In the genomic region with DNA sequence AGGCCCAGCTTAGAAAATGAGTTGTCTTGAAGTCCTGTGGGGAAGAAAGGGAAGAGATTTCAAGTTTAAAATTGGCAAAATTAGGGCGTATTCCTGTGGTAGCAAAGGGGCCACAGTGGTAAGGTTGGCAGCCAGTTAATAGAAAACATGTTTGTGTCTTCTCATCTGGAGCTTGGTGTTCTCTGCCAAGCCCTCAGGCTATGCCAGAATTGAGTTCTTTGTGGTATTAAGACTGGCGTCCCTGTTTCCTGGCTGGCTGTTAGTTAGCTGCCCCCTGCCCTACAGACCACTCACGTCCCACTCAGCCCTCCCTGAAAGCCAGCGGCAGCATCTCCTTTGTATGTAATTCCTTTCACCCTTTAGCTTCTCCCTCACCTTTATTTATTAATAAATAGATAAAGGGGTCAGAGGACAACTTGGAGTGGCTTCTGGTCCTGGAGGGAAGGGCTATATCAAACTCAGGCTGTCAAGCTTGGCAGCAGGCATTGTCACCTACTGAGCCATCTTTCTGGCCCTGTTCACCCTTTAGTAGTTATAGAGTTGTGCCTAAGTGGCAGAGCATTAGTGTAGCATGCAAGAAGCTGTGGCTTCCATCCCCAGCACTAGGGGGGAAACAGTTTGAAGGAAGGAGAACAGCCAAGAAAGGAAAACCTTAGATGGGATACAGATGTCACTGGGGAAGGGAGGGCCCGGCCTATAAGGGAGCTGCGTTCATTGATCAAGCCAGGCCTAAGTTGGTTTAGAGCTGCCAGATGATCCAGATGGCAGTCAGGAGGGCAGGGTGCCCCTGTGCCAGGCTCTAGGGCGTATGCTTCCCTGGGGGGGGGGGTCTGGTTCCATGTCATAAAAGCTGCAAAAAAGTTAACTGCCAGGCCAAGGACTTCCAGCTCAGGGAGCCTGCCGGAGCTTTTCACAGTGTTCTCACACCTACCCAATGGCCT, we compare ENCODE assay signal across 13 mouse cellular contexts. TPM values are rescaled to one million over a fixed set of nuclear protein-coding genes. Genes with fewer than 3 reads are reported as not detected.
DNase-seq lines count a peak whose midpoint lies in the region; ATAC-seq lines count a peak whose summit lies in the region.
"Had no signal": no experiment of that assay in that cellular context is flagged by ENCODE, and none has a peak within 500 bp of the region (broad histone marks: within the 10 kb centered on the region; RNA-seq: fewer than 3 reads in every experiment).

No protein-coding gene starts in this region.

- H3K27me3 ChIP-seq in hindbrain, embryonic 14.5 days (ENCODE audit: control insufficient read depth, insufficient read depth, low read length): no peaks in the 10 kb centered on the region
- H3K27me3 ChIP-seq in hindbrain, embryonic 11.5 days (ENCODE audit: control insufficient read depth, insufficient read depth, low read length): no peaks in the 10 kb centered on the region
- H3K27me3 ChIP-seq in forebrain, embryonic 15.5 days: no peaks in the 10 kb centered on the region
- H3K27me3 ChIP-seq: lung, embryonic 15.5 days; Patski had no signal

- H3K4me2 ChIP-seq in hindbrain, embryonic 14.5 days (replicated peaks): no peak overlapping the region
- H3K4me2 ChIP-seq in hindbrain, embryonic 11.5 days (replicated peaks; ENCODE audit: low read depth, low read length): no peak overlapping the region
- no peak overlapping the region for H3K4me2 ChIP-seq in forebrain, embryonic 15.5 days (replicated peaks)
- H3K4me2 ChIP-seq: lung, embryonic 15.5 days had no signal

- 64% methylated on average over 8 of the region's 8 CpGs for WGBS in hindbrain, embryonic 14.5 days
- 85% methylated on average over 8 of the region's 8 CpGs for WGBS in hindbrain, embryonic 11.5 days
- 44% methylated on average over 8 of the region's 8 CpGs for WGBS in forebrain, embryonic 15.5 days

- 0 out of 2 replicates have a peak, but pooled peaks cover 10% of the 10 kb centered on the region for H3K4me1 ChIP-seq in hindbrain, embryonic 14.5 days (replicated peaks; ENCODE audit: control insufficient read depth, insufficient read depth, low read length)
- no peaks in the 10 kb centered on the region for H3K4me1 ChIP-seq in hindbrain, embryonic 11.5 days (replicated peaks; ENCODE audit: control insufficient read depth, insufficient read depth, low read length)
- peaks cover 34% of the 10 kb centered on the region for H3K4me1 ChIP-seq in forebrain, embryonic 15.5 days

- no peak for ATAC-seq in hindbrain, embryonic 14.5 days (ENCODE audit: low FRiP score)
- ATAC-seq in hindbrain, embryonic 11.5 days (ENCODE audit: low FRiP score): no peak
- peak; percentile 72; the same call in 1 of the 2 replicates for ATAC-seq in forebrain, embryonic 15.5 days (replicated peaks)
- ATAC-seq: Patski had no signal

- H3K9ac ChIP-seq in hindbrain, embryonic 14.5 days: no peak overlapping the region
- no peak overlapping the region for H3K9ac ChIP-seq in hindbrain, embryonic 11.5 days (ENCODE audit: low read depth, low read length)
- no peak overlapping the region for H3K9ac ChIP-seq in forebrain, embryonic 15.5 days (replicated peaks)
- H3K9ac ChIP-seq: lung, embryonic 15.5 days had no signal

- H3K27ac ChIP-seq in hindbrain, embryonic 14.5 days: peak overlapping the region; percentile 71
- H3K27ac ChIP-seq in hindbrain, embryonic 11.5 days (ENCODE audit: low read depth, low read length): no peak overlapping the region
- peak overlapping the region; percentile 79 for H3K27ac ChIP-seq in forebrain, embryonic 15.5 days (replicated peaks)
- H3K27ac ChIP-seq: kidney, postnatal 0 days; lung, embryonic 15.5 days had no signal

- H3K36me3 ChIP-seq in hindbrain, embryonic 14.5 days (replicated peaks; ENCODE audit: control insufficient read depth, insufficient read depth): peaks cover 25% of the 10 kb centered on the region
- no peaks in the 10 kb centered on the region for H3K36me3 ChIP-seq in hindbrain, embryonic 11.5 days (ENCODE audit: control insufficient read depth, insufficient read depth, low read length)
- H3K36me3 ChIP-seq in forebrain, embryonic 15.5 days: peaks cover 8% of the 10 kb centered on the region; the same call in 1 of the 2 replicates

- H3K4me3 ChIP-seq in hindbrain, embryonic 14.5 days (replicated peaks; ENCODE audit: low read length): no peak overlapping the region
- no peak overlapping the region for H3K4me3 ChIP-seq in hindbrain, embryonic 11.5 days (ENCODE audit: low read depth, low read length)
- H3K4me3 ChIP-seq in forebrain, embryonic 15.5 days: no peak overlapping the region
- H3K4me3 ChIP-seq: lung, embryonic 15.5 days had no signal

- no peaks in the 10 kb centered on the region for H3K9me3 ChIP-seq in hindbrain, embryonic 14.5 days (ENCODE audit: control insufficient read depth, low read length)
- H3K9me3 ChIP-seq in hindbrain, embryonic 11.5 days (ENCODE audit: control insufficient read depth, low read length): no peaks in the 10 kb centered on the region
- H3K9me3 ChIP-seq in forebrain, embryonic 15.5 days: no peaks in the 10 kb centered on the region
- H3K9me3 ChIP-seq: lung, embryonic 15.5 days had no signal

- DNase-seq in hindbrain, embryonic 14.5 days (ENCODE audit: low spot score): peak; percentile 35
- no peak for DNase-seq in hindbrain, embryonic 11.5 days (ENCODE audit: low spot score)
- DNase-seq in right cerebral cortex, postnatal 4 days: peak; percentile 20
- no peak for DNase-seq in right cerebral cortex, postnatal 36 days (ENCODE audit: low spot score in 2 of 2)
- DNase-seq in adrenal gland, postnatal 14 days: no peak
- no peak for DNase-seq in T-cell, adult 2 months (ENCODE audit: low spot score)
- DNase-seq: cerebellum, adult 11 months; gastrocnemius, postnatal 10 days; thymus, adult 2 months had no signal

RNA-seq across cellular contexts. Expression of gene Atp6v0e, which starts 26.0 kb away (rescaled TPM):
- 91.3 and 106 TPM in 2 replicates for polyA plus RNA-seq in hindbrain, embryonic 14.5 days (2014; fragmentation: Nextera tagmentation; extraction: Ambion mirVana)
- polyA plus RNA-seq in hindbrain, embryonic 11.5 days (2014; fragmentation: Nextera tagmentation; extraction: Ambion mirVana): 123 and 126 TPM in 2 replicates
- polyA plus RNA-seq in forebrain, embryonic 15.5 days (2015; fragmentation: Nextera tagmentation; extraction: Ambion mirVana): 140 TPM in 2 replicates
- total RNA-seq in adrenal gland, postnatal 14 days (2021): 188 and 193 TPM in 2 replicates

RNA-seq across cellular contexts. Expression of gene Crebrf, which starts 26.4 kb away (rescaled TPM):
- 10.2 and 10.5 TPM in 2 replicates for polyA plus RNA-seq in hindbrain, embryonic 14.5 days (2014; fragmentation: Nextera tagmentation; extraction: Ambion mirVana)
- polyA plus RNA-seq in hindbrain, embryonic 11.5 days (2014; fragmentation: Nextera tagmentation; extraction: Ambion mirVana): 4.1 and 10.2 TPM in 2 replicates
- polyA plus RNA-seq in forebrain, embryonic 15.5 days (2015; fragmentation: Nextera tagmentation; extraction: Ambion mirVana): 14.9 and 16.8 TPM in 2 replicates
- 50.2 and 66.8 TPM in 2 replicates for total RNA-seq in adrenal gland, postnatal 14 days (2021)

Comparison
In these comparisons a context has a peak if more than half of its experiments do, and no peak if none do; other contexts are left out.
1. DNase-seq: peak in hindbrain, embryonic 14.5 days (single experiment) and right cerebral cortex, postnatal 4 days (single experiment); none in hindbrain, embryonic 11.5 days (single experiment), right cerebral cortex, postnatal 36 days (0 of 2), adrenal gland, postnatal 14 days (single experiment) and T-cell, adult 2 months (single experiment).